Mouse (Mus musculus) embryonic facial prominence, embryonic 15.5 days (tissue): ENCODE results near the gene Ccdc17. TPM values are rescaled to one million over a fixed set of nuclear protein-coding genes. Genes with fewer than 3 reads are reported as not detected.
A peak's percentile ranks its signal among the peaks of the same experiment; 100 is the strongest.

Experiments used
- ATAC-seq: fragments of 200-750 bp; cut with Nextera tagmentation; 2 replicates; pipeline ENCODE4 v1.8.0; 2017; ENCODE audit warnings: low read depth, moderate TSS enrichment; ENCODE audit not compliant: insufficient number of reproducible peaks, low FRiP score, low TSS enrichment
- H3K27ac ChIP-seq: fragments of 300-500 bp; sonication (generic); replicated peaks from 2 replicates; pipeline ENCODE4 v1.5.1; 2015; ENCODE audit warnings: mild to moderate bottlenecking, inconsistent platforms
- H3K27me3 ChIP-seq: fragments of 300-500 bp; sonication (generic); 2 replicates; pipeline ENCODE4 v1.6.1; 2015; ENCODE audit warnings: inconsistent platforms
- H3K36me3 ChIP-seq: fragments of 300-500 bp; sonication (generic); 2 replicates; pipeline ENCODE4 v1.6.1; 2015; ENCODE audit warnings: mild to moderate bottlenecking, inconsistent platforms
- H3K4me1 ChIP-seq: fragments of 300-500 bp; sonication (generic); 2 replicates; pipeline ENCODE4 v1.6.1; 2015; ENCODE audit warnings: inconsistent platforms
- H3K4me2 ChIP-seq: fragments of 300-500 bp; sonication (generic); replicated peaks from 2 replicates; pipeline ENCODE4 v1.6.1; 2015; ENCODE audit warnings: mild to moderate bottlenecking, inconsistent platforms
- H3K4me3 ChIP-seq: fragments of 300-500 bp; sonication (generic); replicated peaks from 2 replicates; pipeline ENCODE4 v1.5.1; 2015; ENCODE audit warnings: mild to moderate bottlenecking, inconsistent platforms
- H3K9ac ChIP-seq: fragments of 300-500 bp; sonication (generic); 2 replicates; pipeline ENCODE4 v1.6.1; 2015; ENCODE audit warnings: inconsistent platforms
- H3K9me3 ChIP-seq: fragments of 300-500 bp; sonication (generic); replicated peaks from 2 replicates; pipeline ENCODE4 v1.6.1; 2016; ENCODE audit warnings: inconsistent platforms
- WGBS: fragments of 180-500 bp; shearing (Covaris S2); methylation state at CpG from one replicate; pipeline ENCODE4 v1.1.7; 2015; 5-methylcytosine and 5-hydroxymethylcytosine counted together
- polyA plus RNA-seq: library from polyadenylated mRNA; unstranded; fragments of >200 nt; fragmentation: Nextera tagmentation; extraction: Ambion mirVana; gene quantifications from 2 replicates; pipeline ENCODE4 v1.2.1, GENCODE M21; 2015

Ccdc17 gene
- polyA plus RNA-seq = 15.6 and 25.4 TPM in 2 replicates

GRCm38 (mm10) chr4:116596379-116596778, at the start of gene Ccdc17:
TSS of gene Ccdc17 (plus strand) at chr4:116596654.
- peaks cover 26% of the 10 kb centered on the region for H3K4me1 ChIP-seq
- peaks cover 31% of the 10 kb centered on the region for H3K36me3 ChIP-seq
- peak within 1 kb of the TSS; percentile 92 for H3K4me2 ChIP-seq
- no peaks in the 10 kb centered on the region for H3K27me3 ChIP-seq
- no peaks in the 10 kb centered on the region for H3K9me3 ChIP-seq
- WGBS = 27% methylated on average over 5 of the region's 5 CpGs
- ATAC-seq = no peak
- peak within 1 kb of the TSS; percentile 68 for H3K9ac ChIP-seq
- peak within 1 kb of the TSS; percentile 81 for H3K27ac ChIP-seq
- H3K4me3 ChIP-seq = peak within 1 kb of the TSS; percentile 66

GRCm38 (mm10) chr4:116550432-116550831, 46.0 kb upstream of the Ccdc17 start:
- Histone ChIP-seq H3K27me3 (no peaks in the 10 kb centered on the region), H3K4me1 (no peaks in the 10 kb centered on the region), H3K4me3 (no peak overlapping the region), H3K9me3 (no peaks in the 10 kb centered on the region), H3K4me2 (no peak overlapping the region), H3K9ac (no peak overlapping the region), H3K27ac (no peak overlapping the region), H3K36me3 (peaks cover 15% of the 10 kb centered on the region)
- no peak for ATAC-seq
- WGBS = 89% methylated on average over 1 of the region's 1 CpGs

- Histone ChIP-seq H3K27me3 (no peaks in the 10 kb centered on the region), H3K9ac (no peak overlapping the region), H3K36me3 (peaks cover 15% of the 10 kb centered on the region), H3K4me2 (no peak overlapping the region), H3K4me1 (no peaks in the 10 kb centered on the region), H3K9me3 (no peaks in the 10 kb centered on the region), H3K27ac (no peak overlapping the region), H3K4me3 (no peak overlapping the region)
- 85% methylated on average over 3 of the region's 3 CpGs for WGBS
- no peak for ATAC-seq
These were observed 43.4 kb upstream of the Ccdc17 start for GRCm38 (mm10) chr4:116553035-116553434.

DNA sequence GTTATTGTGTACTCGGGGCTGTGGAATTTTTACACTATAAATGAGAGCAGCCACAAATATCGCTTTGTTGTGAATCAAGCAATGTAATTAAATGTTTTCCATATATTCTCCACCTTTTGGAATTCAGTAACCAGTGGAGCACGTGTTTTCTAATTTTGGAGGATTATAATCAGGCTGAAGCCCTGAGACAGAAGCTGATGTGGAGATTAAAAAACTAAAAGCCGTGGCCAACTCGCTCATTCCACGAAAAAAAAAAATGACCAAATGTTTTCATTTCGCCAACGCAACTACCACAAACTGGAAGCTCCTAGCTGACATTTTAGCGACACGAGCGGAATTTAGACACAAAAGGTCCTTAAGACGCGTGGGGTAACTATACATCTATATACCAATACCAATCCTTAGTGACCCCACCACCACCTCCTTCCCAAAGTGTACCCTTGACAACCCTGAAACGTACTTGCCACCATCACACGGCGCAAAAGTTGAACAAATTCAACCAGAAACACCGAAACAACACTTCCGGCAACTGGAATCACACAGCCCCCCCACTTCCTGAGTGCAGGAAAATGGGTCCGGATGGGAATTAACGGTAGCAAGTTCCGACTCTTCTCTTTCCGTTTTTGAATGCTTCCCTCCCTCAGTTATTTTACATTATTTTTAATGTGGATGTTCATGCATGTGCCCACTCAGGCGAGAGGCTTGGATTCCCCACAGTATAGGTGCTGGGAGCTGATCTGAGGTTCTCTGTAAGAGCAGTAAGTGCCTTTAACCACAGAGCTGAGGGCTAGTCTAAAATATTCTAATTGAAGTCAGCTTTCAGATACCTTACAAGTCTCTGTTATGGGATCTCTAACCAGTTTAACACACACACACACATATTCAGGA, 40.8 kb upstream of the Ccdc17 start, which contains the start of gene Tmem69:
Tmem69 (minus strand) TSS at position 524 of the 888 bp plus-strand sequence.
- WGBS = 2% methylated on average over 23 of the region's 23 CpGs
- Histone ChIP-seq H3K36me3 (peaks cover 15% of the 10 kb centered on the region), H3K4me2 (peak within 1 kb of the TSS; percentile 89), H3K4me1 (no peaks in the 10 kb centered on the region), H3K9ac (peak within 1 kb of the TSS; percentile 69), H3K4me3 (peak within 1 kb of the TSS; percentile 76), H3K9me3 (no peaks in the 10 kb centered on the region), H3K27ac (peak within 1 kb of the TSS; percentile 98), H3K27me3 (no peaks in the 10 kb centered on the region)
- no peak for ATAC-seq

GRCm38 (mm10) chr4:116556561-116557305, 39.7 kb upstream of the Ccdc17 start:
- H3K9me3 ChIP-seq = no peaks in the 10 kb centered on the region
- H3K27me3 ChIP-seq = no peaks in the 10 kb centered on the region
- peak overlapping the region; percentile 89 for H3K4me2 ChIP-seq
- H3K27ac ChIP-seq = peak overlapping the region; percentile 98
- peaks cover 15% of the 10 kb centered on the region for H3K36me3 ChIP-seq
- under 1% methylated on average over 28 of the region's 28 CpGs for WGBS
- ATAC-seq = peak; percentile 93
- peak overlapping the region; percentile 69 for H3K9ac ChIP-seq
- peak overlapping the region; percentile 76 for H3K4me3 ChIP-seq
- no peaks in the 10 kb centered on the region for H3K4me1 ChIP-seq

DNA sequence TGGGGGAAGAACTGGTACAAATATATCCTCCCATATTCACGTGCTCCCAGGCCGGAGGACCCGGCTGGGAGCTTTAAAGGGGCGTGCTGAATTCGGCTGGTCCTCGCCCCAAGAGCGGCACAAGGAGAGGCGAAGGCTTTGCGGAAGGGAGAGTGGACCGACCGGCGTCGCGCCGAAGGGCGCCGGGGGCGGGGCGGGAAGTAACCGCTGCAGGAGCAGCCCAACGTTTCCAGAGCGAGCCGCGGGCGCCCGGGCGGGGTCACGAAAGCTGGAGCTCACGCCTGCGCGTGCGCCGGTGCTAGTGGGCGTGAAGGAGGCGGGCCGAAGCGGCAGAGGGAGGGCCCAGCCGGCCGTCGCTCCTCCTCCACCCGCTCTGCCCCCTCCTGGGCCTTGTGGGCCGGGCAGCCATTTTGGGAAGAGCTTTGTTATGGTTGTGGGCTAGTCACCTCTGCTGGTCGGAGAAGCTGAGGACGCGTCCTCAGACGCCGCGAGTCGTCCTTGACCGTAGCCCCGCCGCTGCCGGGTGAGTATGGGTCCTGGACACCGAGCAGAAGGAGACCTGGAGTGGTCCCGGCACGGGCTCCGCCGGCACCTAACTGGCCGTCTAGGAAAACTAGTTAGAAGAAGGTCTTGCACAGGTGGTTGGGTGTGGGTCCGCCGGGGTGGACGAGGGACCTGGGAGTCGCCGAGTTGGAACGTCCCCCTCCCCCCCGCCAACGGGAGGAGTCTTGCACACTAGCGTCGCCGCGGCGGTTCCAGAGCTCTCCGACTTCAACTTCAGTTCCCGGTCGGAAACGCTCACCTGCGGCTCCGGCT, 38.9 kb upstream of the Ccdc17 start, which contains the start of gene Gpbp1l1:
Gpbp1l1 (plus strand) TSS at position 353 of the 816 bp plus-strand sequence.
- WGBS = under 1% methylated on average over 76 of the region's 78 CpGs
- Histone ChIP-seq H3K4me1 (no peaks in the 10 kb centered on the region), H3K4me3 (peak within 1 kb of the TSS; percentile 76), H3K9me3 (no peaks in the 10 kb centered on the region), H3K9ac (peak within 1 kb of the TSS; percentile 75), H3K27ac (peak within 1 kb of the TSS; percentile 98), H3K27me3 (no peaks in the 10 kb centered on the region), H3K36me3 (peaks cover 11% of the 10 kb centered on the region), H3K4me2 (peak within 1 kb of the TSS; percentile 89)
- peak; percentile 98 for ATAC-seq

DNA sequence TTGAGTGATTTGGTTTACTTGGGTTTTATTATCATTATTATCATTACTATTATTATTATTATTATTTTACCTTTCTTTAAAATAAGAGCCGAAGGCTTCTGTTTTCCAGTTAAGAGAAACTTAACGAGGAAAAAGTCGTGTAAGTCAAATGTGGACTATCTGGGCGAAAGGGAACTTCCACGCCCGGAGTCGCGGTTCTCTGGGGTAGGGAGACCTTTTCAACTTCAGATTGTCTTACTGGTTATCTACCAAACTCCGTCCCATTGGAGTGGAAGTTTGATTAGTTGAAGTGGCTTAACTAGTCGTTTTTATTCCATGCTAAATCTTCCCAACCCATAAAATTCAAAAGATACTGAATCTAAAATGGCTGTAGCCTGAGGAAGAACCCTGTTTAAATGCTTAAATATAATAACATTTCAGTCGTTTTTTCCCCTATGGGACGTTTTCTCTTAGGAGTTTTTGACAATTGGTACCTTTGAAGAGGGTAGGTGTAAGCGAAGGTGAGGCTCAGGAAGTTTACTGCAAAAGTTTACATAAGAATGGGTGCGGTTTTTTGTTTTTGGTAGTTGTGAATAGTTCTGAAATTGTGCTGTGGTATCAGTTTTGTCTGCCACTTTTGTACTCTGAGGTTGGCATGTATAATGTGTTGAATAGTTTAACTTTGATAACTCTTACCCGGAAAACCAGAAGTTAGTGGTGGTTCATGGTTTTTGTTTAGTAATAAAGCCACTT, 38.1 kb upstream of the Ccdc17 start:
- no peaks in the 10 kb centered on the region for H3K9me3 ChIP-seq
- no peak for ATAC-seq
- H3K4me1 ChIP-seq = no peaks in the 10 kb centered on the region
- 3% methylated on average over 15 of the region's 15 CpGs for WGBS
- H3K4me3 ChIP-seq = peak overlapping the region; percentile 76
- no peaks in the 10 kb centered on the region for H3K27me3 ChIP-seq
- H3K4me2 ChIP-seq = peak overlapping the region; percentile 57
- peaks cover 10% of the 10 kb centered on the region for H3K36me3 ChIP-seq
- H3K27ac ChIP-seq = peak overlapping the region; percentile 98
- H3K9ac ChIP-seq = peak overlapping the region; percentile 75

- no peak for ATAC-seq
- Histone ChIP-seq H3K4me2 (no peak overlapping the region), H3K4me1 (peaks cover 26% of the 10 kb centered on the region), H3K9ac (no peak overlapping the region), H3K27ac (no peak overlapping the region), H3K9me3 (no peaks in the 10 kb centered on the region), H3K4me3 (no peak overlapping the region), H3K27me3 (no peaks in the 10 kb centered on the region), H3K36me3 (peaks cover 35% of the 10 kb centered on the region)
- 81% methylated on average over 8 of the region's 8 CpGs for WGBS
These were observed 661 bp upstream of the Ccdc17 start for GRCm38 (mm10) chr4:116595793-116596192.

GRCm38 (mm10) chr4:116596978-116597881, 776 bp downstream of the Ccdc17 start:
- WGBS = 1% methylated on average over 50 of the region's 50 CpGs

More at GRCm38 (mm10) chr4:116596978-116597881, 776 bp downstream of the Ccdc17 start:
- Histone ChIP-seq H3K4me2 (peak overlapping the region; percentile 92), H3K9ac (peak overlapping the region; percentile 68), H3K9me3 (no peaks in the 10 kb centered on the region), H3K27ac (peak overlapping the region; percentile 81), H3K4me3 (peak overlapping the region; percentile 66), H3K27me3 (no peaks in the 10 kb centered on the region), H3K4me1 (peaks cover 26% of the 10 kb centered on the region), H3K36me3 (peaks cover 31% of the 10 kb centered on the region)
- ATAC-seq = peak; percentile 89
